Mouse (Mus musculus) intestine, embryonic 14.5 days (tissue): ENCODE results near the gene Mip. TPM values are rescaled to one million over a fixed set of nuclear protein-coding genes. Genes with fewer than 3 reads are reported as not detected.
A peak's percentile ranks its signal among the peaks of the same experiment; 100 is the strongest.

Source experiments
- ATAC-seq: fragments of 200-750 bp; cut with Nextera tagmentation; replicated peaks from 2 replicates; pipeline ENCODE4 v1.8.0; 2017; ENCODE audit warnings: low read depth, moderate number of reproducible peaks, moderate TSS enrichment, moderate library complexity; ENCODE audit not compliant: low FRiP score, low TSS enrichment
- DNase-seq: peaks from one replicate; pipeline ENCODE4 v3.0.0-alpha.2; 2018; ENCODE audit warnings: low spot score
- H3K27ac ChIP-seq: fragments of 300-500 bp; sonication (generic); 2 replicates; pipeline ENCODE4 v1.5.1; 2014; ENCODE audit warnings: low read depth, mild to moderate bottlenecking, control low read depth
- H3K27me3 ChIP-seq: fragments of 300-500 bp; sonication (generic); replicated peaks from 2 replicates; pipeline ENCODE4 v1.6.1; 2014; ENCODE audit warnings: low read length, control low read depth; ENCODE audit not compliant: control insufficient read depth, insufficient read depth
- H3K36me3 ChIP-seq: fragments of 300-500 bp; sonication (generic); 2 replicates; pipeline ENCODE4 v1.6.1; 2014; ENCODE audit warnings: low read length, control low read depth; ENCODE audit not compliant: control insufficient read depth, insufficient read depth
- H3K4me1 ChIP-seq: fragments of 300-500 bp; sonication (generic); replicated peaks from 2 replicates; pipeline ENCODE4 v1.6.1; 2014; ENCODE audit warnings: low read length, control low read depth, mixed read lengths; ENCODE audit not compliant: control insufficient read depth, insufficient read depth
- H3K4me2 ChIP-seq: fragments of 300-500 bp; sonication (generic); 2 replicates; pipeline ENCODE4 v1.6.1; 2014; ENCODE audit warnings: low read length
- H3K4me3 ChIP-seq: fragments of 300-500 bp; sonication (generic); 2 replicates; pipeline ENCODE4 v1.5.1; 2014; ENCODE audit warnings: low read depth, low read length, control low read depth, mixed read lengths
- H3K9ac ChIP-seq: fragments of 300-500 bp; sonication (generic); 2 replicates; pipeline ENCODE4 v1.6.1; 2014; ENCODE audit warnings: mild to moderate bottlenecking, low read length
- H3K9me3 ChIP-seq: fragments of 300-500 bp; sonication (generic); 2 replicates; pipeline ENCODE4 v1.6.1; 2016; ENCODE audit warnings: low read length, control low read depth; ENCODE audit not compliant: control insufficient read depth
- WGBS: fragments of 180-500 bp; shearing (Covaris S2); extraction: QIAGEN DNeasy Blood & Tissue Kit; methylation state at CpG from one replicate; pipeline ENCODE4 v1.1.7; 2014; 5-methylcytosine and 5-hydroxymethylcytosine counted together
- polyA plus RNA-seq: library from polyadenylated mRNA; unstranded; fragments of >200 nt; fragmentation: Nextera tagmentation; extraction: Ambion mirVana; gene quantifications from 2 replicates; pipeline ENCODE4 v1.2.1, GENCODE M21; 2014

The Mip gene
- not detected in 2 replicates for polyA plus RNA-seq

DNA sequence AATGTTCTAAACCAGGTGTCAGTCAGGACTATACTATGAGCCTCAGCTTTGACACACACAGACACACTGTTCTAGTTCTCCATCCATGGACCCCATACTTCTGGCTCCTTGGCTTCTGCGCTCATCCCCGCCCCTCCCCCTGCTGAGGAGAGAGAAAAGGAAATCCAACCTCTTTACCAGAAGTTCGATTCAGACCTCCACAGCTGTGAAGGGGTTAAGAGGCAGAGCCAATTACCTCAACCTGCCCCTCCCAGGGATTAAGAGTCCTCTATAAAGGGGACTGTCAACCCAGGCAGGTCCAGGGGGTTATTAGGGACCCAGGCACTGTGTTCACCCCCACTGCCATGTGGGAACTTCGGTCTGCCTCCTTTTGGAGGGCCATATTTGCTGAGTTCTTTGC, at the start of gene Mip:
Gene Mip (plus strand): TSS at position 301 of the 400 bp plus-strand sequence.
- no peak for ATAC-seq
- H3K4me3 ChIP-seq: no peak within 1 kb of the TSS
- no peak for DNase-seq
- WGBS: 48% methylated on average over 4 of the region's 4 CpGs
- H3K4me1 ChIP-seq: no peaks in the 10 kb centered on the region
- no peaks in the 10 kb centered on the region for H3K36me3 ChIP-seq
- H3K4me2 ChIP-seq: no peak within 1 kb of the TSS
- no peaks in the 10 kb centered on the region for H3K9me3 ChIP-seq
- no peak within 1 kb of the TSS for H3K27ac ChIP-seq
- no peak within 1 kb of the TSS for H3K9ac ChIP-seq
- H3K27me3 ChIP-seq: no peaks in the 10 kb centered on the region

DNA sequence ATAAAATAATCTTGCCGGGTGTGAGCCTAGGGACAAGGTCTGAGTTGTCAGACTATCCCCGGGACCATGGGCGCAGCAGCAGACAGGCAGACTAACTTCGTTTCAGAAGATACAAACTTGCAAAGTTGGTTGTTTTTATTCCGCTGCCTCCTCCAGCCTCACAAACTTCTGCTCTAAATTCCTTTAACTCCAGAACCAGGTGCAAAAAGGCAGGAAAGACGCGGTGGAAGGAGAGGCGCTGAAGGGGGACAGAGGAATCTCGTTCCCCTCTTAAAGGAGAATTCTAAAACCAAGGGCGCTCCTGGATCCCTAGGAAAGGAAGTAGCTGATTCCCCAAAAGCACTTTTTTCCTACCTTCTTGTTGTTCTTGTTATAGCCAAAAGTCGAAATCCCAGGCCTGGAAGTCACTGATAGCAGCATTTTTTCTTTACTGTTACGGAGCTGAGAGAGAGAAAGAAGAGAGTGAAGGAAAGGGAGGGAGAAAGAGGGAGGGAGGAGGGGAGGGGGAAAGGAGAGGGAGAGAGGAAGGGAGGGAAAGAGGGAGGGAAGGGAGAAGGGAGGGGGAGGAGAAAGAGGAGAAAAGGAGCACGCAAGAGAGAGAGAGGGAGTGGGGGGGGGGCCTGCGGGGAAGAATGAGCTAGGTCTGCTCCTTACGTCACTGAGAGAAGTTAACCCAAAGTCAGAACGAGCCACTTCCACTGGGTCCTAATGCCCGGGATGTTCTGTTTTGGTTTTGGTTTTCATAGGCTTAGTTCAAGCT, 49.5 kb upstream of the Mip start:
- Histone ChIP-seq H3K4me3 (peak overlapping the region; percentile 81), H3K9ac (peak overlapping the region; percentile 59), H3K36me3 (no peaks in the 10 kb centered on the region), H3K9me3 (no peaks in the 10 kb centered on the region), H3K27me3 (no peaks in the 10 kb centered on the region), H3K4me1 (peaks cover 31% of the 10 kb centered on the region), H3K4me2 (peak overlapping the region; percentile 74), H3K27ac (peak overlapping the region; percentile 83)
- DNase-seq (peak; percentile 79), ATAC-seq (peak; percentile 76)
- 1% methylated on average over 17 of the region's 17 CpGs for WGBS

DNA sequence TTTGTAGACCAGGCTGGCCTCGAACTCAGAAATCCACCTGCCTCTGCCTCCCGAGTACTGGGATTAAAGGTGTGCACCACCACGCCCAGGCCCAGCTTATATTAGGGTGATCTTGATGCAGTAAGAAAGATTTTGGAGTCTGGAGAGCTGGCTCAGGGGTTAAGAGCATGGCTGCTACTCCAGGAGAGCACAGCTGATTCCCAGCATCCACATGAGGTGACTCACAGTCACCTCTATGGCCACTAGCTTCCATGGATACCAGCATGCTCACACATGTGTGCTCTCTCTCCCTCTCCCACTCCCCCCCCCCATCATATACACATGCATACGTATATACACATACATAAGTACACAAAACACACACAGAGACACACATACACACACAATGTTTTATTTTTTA, 48.3 kb upstream of the Mip start:
- Histone ChIP-seq H3K9ac (no peak overlapping the region), H3K4me1 (peaks cover 31% of the 10 kb centered on the region), H3K4me2 (no peak overlapping the region), H3K4me3 (no peak overlapping the region), H3K27ac (no peak overlapping the region), H3K9me3 (no peaks in the 10 kb centered on the region), H3K27me3 (no peaks in the 10 kb centered on the region), H3K36me3 (no peaks in the 10 kb centered on the region)
- DNase-seq: no peak
- ATAC-seq: no peak
- 87% methylated on average over 4 of the region's 4 CpGs for WGBS

- DNase-seq: no peak
- Histone ChIP-seq H3K27ac (peak within 1 kb of the TSS; percentile 78), H3K36me3 (no peaks in the 10 kb centered on the region), H3K4me1 (peaks cover 19% of the 10 kb centered on the region), H3K27me3 (no peaks in the 10 kb centered on the region), H3K9me3 (no peaks in the 10 kb centered on the region), H3K4me3 (peak within 1 kb of the TSS; percentile 34), H3K4me2 (peak within 1 kb of the TSS; percentile 50), H3K9ac (peak within 1 kb of the TSS; percentile 30; the same call in 1 of the 2 replicates)
- no peak for ATAC-seq
- WGBS: 2% methylated on average over 6 of the region's 6 CpGs
Observed at GRCm38 (mm10) chr10:128179989-128180388, 45.6 kb upstream of the Mip start, which contains the start of gene Rbms2. TSS of gene Rbms2 (minus strand) at chr10:128180297.

DNA sequence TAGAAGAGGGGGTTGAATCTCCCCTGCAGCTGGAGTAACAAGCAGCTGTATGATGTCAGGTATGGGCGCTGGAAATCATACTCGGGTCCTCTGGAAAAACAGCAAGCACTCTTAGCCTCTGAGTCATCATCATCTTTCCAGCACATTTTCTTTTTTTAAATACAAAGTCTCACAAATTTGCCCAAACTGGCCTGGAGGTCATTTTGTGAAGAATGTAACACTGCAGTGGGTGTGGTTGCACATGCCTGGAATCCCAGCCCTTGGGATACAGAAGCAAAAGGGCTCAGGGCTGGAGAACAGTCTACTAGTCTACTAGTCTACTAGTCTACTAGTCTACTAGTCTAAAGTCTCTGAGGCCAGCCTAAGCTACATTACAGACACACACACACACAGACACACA, 41.3 kb upstream of the Mip start:
- DNase-seq (no peak), ATAC-seq (no peak)
- Histone ChIP-seq H3K4me3 (no peak overlapping the region), H3K27me3 (no peaks in the 10 kb centered on the region), H3K9me3 (no peaks in the 10 kb centered on the region), H3K4me1 (peaks cover 10% of the 10 kb centered on the region), H3K4me2 (no peak overlapping the region), H3K36me3 (no peaks in the 10 kb centered on the region), H3K9ac (no peak overlapping the region), H3K27ac (no peak overlapping the region)
- WGBS: 78% methylated on average over 2 of the region's 2 CpGs

DNA sequence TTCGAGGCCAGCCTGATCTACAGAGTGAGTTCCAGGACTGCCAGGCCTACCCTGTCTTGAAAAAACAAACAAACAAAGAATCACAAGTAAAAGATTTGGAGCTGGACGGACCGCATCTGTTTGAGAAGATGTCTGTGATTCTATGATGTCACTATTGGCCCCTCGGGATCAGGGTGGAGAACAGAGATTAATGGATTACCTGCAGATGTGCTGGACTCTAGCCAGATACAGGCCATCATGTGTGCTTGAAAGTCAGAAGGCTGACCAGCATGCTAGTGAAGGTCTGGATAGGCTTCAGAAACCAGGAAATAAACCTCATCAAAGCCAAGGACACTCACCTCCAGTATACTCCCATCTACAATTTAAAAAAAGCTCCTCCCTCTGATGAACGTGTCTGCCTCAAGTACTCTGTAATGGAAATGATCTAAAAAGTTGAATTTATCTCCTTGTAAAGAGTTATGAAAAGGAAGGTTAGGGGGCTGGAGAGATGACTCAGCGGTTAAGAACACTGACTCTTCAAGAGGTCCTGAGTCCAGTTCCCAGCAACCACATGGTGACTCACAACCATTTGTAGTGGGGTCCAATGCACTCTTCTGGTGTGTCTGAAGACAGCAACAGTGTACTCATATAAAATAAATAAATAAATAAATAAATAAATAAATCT, 40.2 kb upstream of the Mip start:
- Histone ChIP-seq H3K27me3 (no peaks in the 10 kb centered on the region), H3K9ac (no peak overlapping the region), H3K9me3 (no peaks in the 10 kb centered on the region), H3K4me2 (no peak overlapping the region), H3K4me1 (no peaks in the 10 kb centered on the region), H3K4me3 (no peak overlapping the region), H3K36me3 (no peaks in the 10 kb centered on the region), H3K27ac (no peak overlapping the region)
- ATAC-seq: 0 out of 2 replicates have a peak, but pooled peaks have one; percentile 19
- 69% methylated on average over 6 of the region's 6 CpGs for WGBS
- DNase-seq: no peak

DNA sequence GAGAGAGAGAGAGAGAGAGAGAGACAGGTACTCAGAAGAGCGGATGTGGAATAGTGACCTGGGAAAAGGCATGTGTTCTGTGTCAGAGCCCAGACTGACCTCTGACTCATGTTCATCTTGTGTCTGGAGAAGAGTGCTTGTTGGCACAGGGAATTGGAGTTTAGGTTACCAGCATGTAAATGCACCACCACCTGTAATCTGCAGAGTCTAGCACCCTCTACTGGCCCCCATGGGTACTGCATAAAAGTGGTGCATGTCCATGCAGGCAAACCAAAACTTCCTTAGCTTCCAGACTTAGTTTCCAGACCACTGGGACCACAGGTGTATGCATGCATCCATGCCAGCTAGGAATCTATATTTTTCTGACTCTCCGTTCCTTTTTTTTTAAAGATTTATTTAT, 39.7 kb upstream of the Mip start:
- Histone ChIP-seq H3K4me3 (no peak overlapping the region), H3K9me3 (no peaks in the 10 kb centered on the region), H3K4me1 (no peaks in the 10 kb centered on the region), H3K9ac (no peak overlapping the region), H3K4me2 (no peak overlapping the region), H3K36me3 (no peaks in the 10 kb centered on the region), H3K27ac (no peak overlapping the region), H3K27me3 (no peaks in the 10 kb centered on the region)
- DNase-seq: peak; percentile 98
- peak; percentile 65 for ATAC-seq
- 56% methylated on average over 2 of the region's 2 CpGs for WGBS

- Histone ChIP-seq H3K4me3 (no peak overlapping the region), H3K27ac (no peak overlapping the region), H3K9ac (no peak overlapping the region), H3K9me3 (no peaks in the 10 kb centered on the region), H3K4me1 (no peaks in the 10 kb centered on the region), H3K36me3 (no peaks in the 10 kb centered on the region), H3K27me3 (no peaks in the 10 kb centered on the region), H3K4me2 (no peak overlapping the region)
- WGBS: 70% methylated on average over 5 of the region's 5 CpGs
- ATAC-seq: no peak
- no peak for DNase-seq
Observed at GRCm38 (mm10) chr10:128187181-128187605, 38.4 kb upstream of the Mip start.
